Mouse (Mus musculus) G1E (cell line): ENCODE measurements around the gene Bbs2. TPM values are rescaled to one million over a fixed set of nuclear protein-coding genes. Genes with fewer than 3 reads are reported as not detected.
"Not testable (repeated sequence)": the region's sequence is repeated elsewhere in the genome, so short reads cannot be mapped to it uniquely, and the experiment has no call there.

Experiments used
- ATAC-seq: 2 replicates; pipeline ENCODE4 v1.8.0; 2016; ENCODE audit warnings: mild to moderate bottlenecking; ENCODE audit not compliant: insufficient number of reproducible peaks, poor library complexity, low FRiP score, severe bottlenecking; ENCODE audit errors: extremely low read depth
- DNase-seq: peaks from one replicate; pipeline ENCODE4 v3.0.0; 2012; ENCODE audit warnings: low spot score
- H3K27me3 ChIP-seq: 2 replicates; pipeline ENCODE4 v1.6.1; 2012; ENCODE audit warnings: mild to moderate bottlenecking, low read length, inconsistent platforms; ENCODE audit not compliant: insufficient read depth
- H3K36me3 ChIP-seq: replicated peaks from 2 replicates; pipeline ENCODE3; 2012; ENCODE audit warnings: mild to moderate bottlenecking, inconsistent platforms
- H3K4me1 ChIP-seq: 2 replicates; pipeline ENCODE4 v1.6.1; 2012; ENCODE audit warnings: low read depth, low read length, inconsistent platforms, mixed read lengths; ENCODE audit not compliant: insufficient read depth
- H3K4me3 ChIP-seq: 2 replicates; pipeline ENCODE4 v1.5.1; 2012; ENCODE audit warnings: low read depth, mild to moderate bottlenecking, inconsistent platforms, low read length, moderate library complexity, mixed read lengths
- H3K9me3 ChIP-seq: replicated peaks from 2 replicates; pipeline ENCODE4 v1.6.1; 2012; ENCODE audit warnings: inconsistent platforms
- CTCF ChIP-seq: IDR thresholded peaks from 2 replicates; pipeline ENCODE4 v1.5.1; 2012; ENCODE audit warnings: low read depth, low read length, inconsistent platforms, mixed read lengths
- GATA1 ChIP-seq: IDR thresholded peaks from 2 replicates; pipeline ENCODE4 v1.6.1; 2012; ENCODE audit warnings: borderline replicate concordance, low read length, inconsistent platforms, mixed read lengths
- GATA2 ChIP-seq: IDR thresholded peaks from 2 replicates; pipeline ENCODE4 v1.6.1; 2012; ENCODE audit warnings: low read depth, low read length, inconsistent platforms, borderline replicate concordance
- POLR2AphosphoS5 ChIP-seq: IDR thresholded peaks from 2 replicates; pipeline ENCODE4 v1.6.1; 2012; ENCODE audit warnings: low read depth, low read length, inconsistent platforms; ENCODE audit not compliant: insufficient replicate concordance
- TAL1 ChIP-seq: conservative IDR thresholded peaks from 2 replicates; pipeline ENCODE4 v1.6.1; 2012; ENCODE audit warnings: low read depth, low read length, inconsistent platforms, mixed read lengths
- polyA plus RNA-seq: library from polyadenylated mRNA; stranded (reverse); fragments of >175 nt; gene quantifications from 2 replicates; pipeline ENCODE4 v1.2.3, GENCODE M21; 2012
- total RNA-seq, 2 experiments: library from RNA; stranded (forward) in 1 of 2; stranded (reverse) in 1 of 2; fragments of 200-1000 nt in 1 of 2; fragments of >200 nt in 1 of 2; fragmentation: Nextera tagmentation in 1 of 2; gene quantifications; 2 replicates each; pipeline ENCODE4 v1.2.3; 2014 to 2017

Bbs2 gene
- 26.6 and 30.4 TPM in 2 replicates for total RNA-seq (2014; fragmentation: Nextera tagmentation)
- 11.6 and 13.4 TPM in 2 replicates for total RNA-seq (2017)
- 3.1 and 3.7 TPM in 2 replicates for polyA plus RNA-seq

GRCm38 (mm10) chr8:94098081-94098974 is at the start of gene Bbs2:
Bbs2 (minus strand) TSS chr8:94098928.
- ATAC-seq (peak; percentile 96), DNase-seq (peak; percentile 87)
- TF ChIP-seq POLR2AphosphoS5 (no peak), CTCF (no peak), TAL1 (no peak), GATA1 (no peak), GATA2 (no peak)
- peak within 1 kb of the TSS; percentile 83 for H3K4me3 ChIP-seq
- H3K9me3 ChIP-seq, result no peaks in the 10 kb centered on the region
- peaks cover 20% of the 10 kb centered on the region for H3K27me3 ChIP-seq
- H3K4me1 ChIP-seq, result peaks cover 28% of the 10 kb centered on the region
- no peaks in the 10 kb centered on the region for H3K36me3 ChIP-seq

DNA sequence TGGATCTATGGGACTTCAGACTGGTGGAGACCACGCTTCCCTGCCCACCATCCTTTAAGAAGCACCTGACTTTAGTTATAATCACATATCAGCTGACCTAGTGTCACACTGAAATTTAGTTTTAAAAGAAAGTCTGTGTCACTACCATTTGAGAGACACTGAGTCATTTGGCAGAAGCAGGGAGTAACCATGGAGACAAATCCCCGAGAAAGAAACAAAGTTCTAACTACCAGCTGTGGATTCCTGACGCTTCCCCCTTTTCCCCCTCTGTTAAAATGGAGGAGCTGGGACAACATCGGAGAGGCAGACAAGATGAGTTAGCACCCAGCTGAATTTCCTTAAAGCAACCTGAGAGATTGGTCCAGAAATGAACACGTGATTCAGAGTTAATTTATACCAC is 49.5 kb upstream of the Bbs2 start:
- H3K4me1 ChIP-seq, result peaks cover 15% of the 10 kb centered on the region
- DNase-seq (no peak), ATAC-seq (no peak)
- H3K27me3 ChIP-seq, result peaks cover 8% of the 10 kb centered on the region
- no peak overlapping the region for H3K4me3 ChIP-seq
- TF ChIP-seq GATA2, result no peak
- TF ChIP-seq POLR2AphosphoS5, result no peak
- no peak for TF ChIP-seq CTCF
- no peak for TF ChIP-seq GATA1
- no peak for TF ChIP-seq TAL1
- H3K36me3 ChIP-seq, result no peaks in the 10 kb centered on the region
- H3K9me3 ChIP-seq, result no peaks in the 10 kb centered on the region

DNA sequence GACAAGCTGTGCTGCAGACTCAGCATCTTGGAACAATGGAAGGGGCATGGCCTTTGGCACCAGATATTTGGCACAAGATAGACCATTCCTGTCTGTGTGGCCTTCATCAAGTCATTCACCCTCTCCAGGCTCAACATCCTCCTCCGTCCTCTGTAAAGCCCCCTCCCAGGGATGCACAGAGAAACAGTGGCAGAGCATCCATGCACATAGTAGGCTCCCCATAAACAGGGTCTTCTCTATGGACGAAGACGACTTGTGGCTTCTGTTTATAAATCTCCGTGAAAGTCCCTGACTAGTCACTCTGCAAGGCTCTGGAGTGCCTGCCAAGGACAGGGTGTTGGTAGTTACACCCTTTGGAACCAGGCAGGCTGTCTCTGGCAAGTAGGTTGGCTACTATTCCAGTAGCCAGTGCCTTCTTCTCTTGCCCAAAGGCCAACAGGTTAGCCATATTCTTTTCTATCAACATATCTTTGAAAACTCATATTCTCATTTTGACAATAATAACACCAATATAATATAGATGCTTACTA is 41.6 kb upstream of the Bbs2 start:
- no peak overlapping the region for H3K4me3 ChIP-seq
- H3K9me3 ChIP-seq, result no peaks in the 10 kb centered on the region
- no peaks in the 10 kb centered on the region for H3K36me3 ChIP-seq
- no peaks in the 10 kb centered on the region for H3K4me1 ChIP-seq
- no peak for TF ChIP-seq GATA1
- TF ChIP-seq CTCF, result no peak
- no peak for TF ChIP-seq GATA2
- peaks cover 38% of the 10 kb centered on the region for H3K27me3 ChIP-seq
- ATAC-seq (no peak), DNase-seq (no peak)

DNA sequence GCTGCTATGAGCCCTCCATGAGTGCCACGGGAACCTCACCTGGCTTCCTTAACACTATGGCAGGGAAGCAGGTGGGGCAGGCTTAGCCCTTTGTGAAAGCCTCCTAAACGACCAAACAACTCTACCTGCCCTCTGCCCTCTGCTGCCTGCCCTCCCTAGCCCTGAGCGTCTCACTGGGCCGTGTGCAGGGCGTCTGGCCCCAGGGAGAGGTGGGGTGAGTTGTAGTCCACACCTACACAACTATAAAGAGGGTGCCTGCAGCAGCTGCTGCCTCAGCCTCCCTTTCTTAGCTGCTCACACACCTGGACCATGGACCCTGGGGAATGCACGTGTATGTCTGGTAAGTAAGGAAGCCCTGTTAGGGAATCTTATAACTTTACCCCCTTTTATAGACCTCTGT is 38.2 kb upstream of the Bbs2 start, which contains the start of gene Mt4:
Gene Mt4, plus strand, starts transcription at position 265 of the 400 bp plus-strand sequence.
- no peak within 1 kb of the TSS for H3K4me3 ChIP-seq
- H3K9me3 ChIP-seq, result no peaks in the 10 kb centered on the region
- no peak for TF ChIP-seq GATA1
- TF ChIP-seq CTCF, result no peak
- TF ChIP-seq POLR2AphosphoS5, result no peak
- no peak for TF ChIP-seq TAL1
- TF ChIP-seq GATA2, result no peak
- ATAC-seq, result no peak
- H3K27me3 ChIP-seq, result peaks cover 34% of the 10 kb centered on the region
- peaks cover 7% of the 10 kb centered on the region; the same call in 1 of the 2 replicates for H3K4me1 ChIP-seq
- no peak for DNase-seq
- no peaks in the 10 kb centered on the region for H3K36me3 ChIP-seq

DNA sequence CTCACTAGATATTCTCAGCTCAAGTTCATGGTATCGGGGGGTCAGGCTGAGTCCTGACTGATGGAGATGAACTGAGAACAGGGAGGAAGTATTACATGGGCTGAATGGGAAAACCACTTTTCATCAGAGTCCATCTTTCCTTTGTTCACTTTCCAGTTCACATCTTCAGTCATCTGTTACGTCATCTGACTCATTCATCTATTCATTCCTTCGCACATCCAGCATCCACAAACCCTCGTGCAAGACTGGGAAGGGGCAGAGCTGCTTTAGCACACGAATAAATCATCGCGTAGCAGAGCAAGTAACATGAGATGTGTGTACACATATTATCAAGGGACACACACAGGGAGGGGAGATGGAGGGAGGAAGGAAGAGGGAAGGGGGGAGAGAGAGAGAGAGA is 37.5 kb upstream of the Bbs2 start:
- TF ChIP-seq TAL1, result no peak
- no peak for TF ChIP-seq CTCF
- no peak for TF ChIP-seq GATA2
- no peak for TF ChIP-seq GATA1
- TF ChIP-seq POLR2AphosphoS5, result no peak
- no peak overlapping the region for H3K4me3 ChIP-seq
- peaks cover 32% of the 10 kb centered on the region for H3K27me3 ChIP-seq
- ATAC-seq (no peak), DNase-seq (no peak)
- peaks cover 7% of the 10 kb centered on the region; the same call in 1 of the 2 replicates for H3K4me1 ChIP-seq
- no peaks in the 10 kb centered on the region for H3K36me3 ChIP-seq
- H3K9me3 ChIP-seq, result no peaks in the 10 kb centered on the region

GRCm38 (mm10) chr8:94135556-94135955 is 36.8 kb upstream of the Bbs2 start:
- Histone ChIP-seq H3K9me3 (no peaks in the 10 kb centered on the region), H3K36me3 (no peaks in the 10 kb centered on the region), H3K4me1 (peaks cover 7% of the 10 kb centered on the region; the same call in 1 of the 2 replicates), H3K27me3 (peaks cover 32% of the 10 kb centered on the region), H3K4me3 (no peak overlapping the region)
- no peak for ATAC-seq
- DNase-seq, result no peak
- TF ChIP-seq TAL1, result no peak
- TF ChIP-seq GATA2, result no peak
- no peak for TF ChIP-seq GATA1
- TF ChIP-seq CTCF, result no peak
- no peak for TF ChIP-seq POLR2AphosphoS5

GRCm38 (mm10) chr8:94134601-94135000 is 35.9 kb upstream of the Bbs2 start:
- H3K4me3 ChIP-seq, H3K9me3 ChIP-seq, H3K4me1 ChIP-seq, ATAC-seq, H3K36me3 ChIP-seq: not testable (repeated sequence)
- H3K27me3 ChIP-seq, result peaks cover 30% of the 10 kb centered on the region
- DNase-seq, result peak; percentile 9
